Mouse (Mus musculus): ENCODE data around the gene Fgf18. TPM values are rescaled to one million over a fixed set of nuclear protein-coding genes. Genes with fewer than 3 reads are reported as not detected.

The Fgf18 gene
- polyA plus RNA-seq, 2 experiments from 2014 or later = not detected

DNA sequence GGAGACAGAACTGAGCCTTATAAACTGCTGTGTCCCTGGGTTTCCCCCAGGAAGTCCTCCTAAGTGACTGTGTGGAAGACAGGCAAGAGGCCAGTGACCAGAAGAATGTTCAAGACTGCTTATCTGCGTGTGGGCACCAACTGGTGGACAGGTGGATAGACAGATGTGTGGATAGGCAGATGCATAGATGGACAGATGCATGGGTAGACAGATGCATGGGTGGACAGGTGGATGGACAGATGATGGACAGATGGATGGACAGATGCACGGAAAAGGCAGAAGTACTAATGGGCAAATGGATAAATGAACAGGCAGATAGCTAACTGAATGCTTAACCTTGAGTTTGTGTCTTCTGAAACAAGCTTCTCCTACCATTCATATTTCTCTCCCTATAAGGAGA lies 37.1 kb downstream of the Fgf18 start:
- no peak for ATAC-seq

DNA sequence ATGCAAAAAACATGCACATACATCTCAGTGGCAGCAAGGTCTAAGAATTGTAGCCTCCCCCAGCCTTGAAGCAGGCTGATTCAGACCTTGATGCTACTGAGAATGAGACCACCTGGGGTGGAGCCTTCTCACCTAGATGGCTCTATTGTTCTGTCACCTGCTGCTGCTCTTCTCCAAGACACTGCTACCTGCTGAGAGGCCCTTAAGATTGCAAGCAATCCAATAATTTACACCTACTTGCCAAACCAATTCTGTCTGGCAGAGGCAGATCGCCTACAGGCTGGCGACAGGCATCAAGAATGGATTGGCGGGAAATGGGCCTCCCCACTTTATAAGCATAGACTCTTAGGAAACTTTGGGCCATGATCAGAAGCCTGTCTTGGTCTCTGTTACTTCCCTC lies 39.7 kb downstream of the Fgf18 start:
- ATAC-seq = no peak

DNA sequence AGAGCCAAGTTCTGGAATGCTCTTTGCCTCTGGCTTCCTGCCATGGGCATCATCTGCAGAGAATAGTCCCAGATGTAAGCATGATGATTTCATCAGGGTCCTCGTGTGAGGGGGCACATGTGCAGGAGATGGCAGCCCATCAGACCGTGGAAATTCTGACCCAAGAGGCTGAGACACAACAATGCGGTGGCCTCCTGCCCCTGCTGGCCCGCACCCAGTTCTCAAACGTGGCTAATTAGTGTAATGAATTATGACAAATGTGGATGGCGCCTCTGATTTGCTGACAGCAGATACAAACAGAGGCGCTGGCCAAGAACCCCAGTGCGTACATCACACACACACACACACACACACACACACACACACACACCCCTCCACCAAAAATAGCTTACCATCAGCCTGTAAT lies 42.3 kb downstream of the Fgf18 start:
- no peak for ATAC-seq

DNA sequence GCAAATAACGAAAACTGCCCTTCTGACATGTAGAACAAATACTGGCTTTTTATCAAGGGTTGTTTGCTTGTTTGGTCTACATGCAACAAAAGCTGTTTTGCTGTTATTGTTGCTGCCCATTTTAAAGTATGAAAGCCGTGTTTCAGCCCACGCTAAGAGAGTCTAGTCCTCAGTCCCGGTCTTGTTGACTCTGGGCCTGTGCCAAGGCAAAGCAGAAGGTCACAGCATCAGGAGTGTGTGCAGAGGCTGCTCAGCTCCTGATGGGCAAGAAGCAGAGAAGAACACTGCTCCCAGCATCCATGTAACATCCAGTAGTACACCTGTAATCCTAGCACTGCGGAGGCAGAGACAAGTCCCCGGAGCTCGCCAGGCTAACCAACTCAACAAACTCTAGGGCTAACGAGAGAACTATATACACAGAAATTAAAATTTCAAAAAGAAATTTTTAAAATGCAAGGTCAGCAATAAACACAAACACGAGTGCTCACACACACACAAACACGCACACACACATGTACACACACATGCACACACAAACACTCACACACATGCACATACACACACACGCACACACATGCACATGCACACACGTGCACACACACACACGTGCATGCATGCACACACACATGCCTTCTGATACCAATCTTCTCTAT lies 43.8 kb downstream of the Fgf18 start:
- no peak for ATAC-seq

DNA sequence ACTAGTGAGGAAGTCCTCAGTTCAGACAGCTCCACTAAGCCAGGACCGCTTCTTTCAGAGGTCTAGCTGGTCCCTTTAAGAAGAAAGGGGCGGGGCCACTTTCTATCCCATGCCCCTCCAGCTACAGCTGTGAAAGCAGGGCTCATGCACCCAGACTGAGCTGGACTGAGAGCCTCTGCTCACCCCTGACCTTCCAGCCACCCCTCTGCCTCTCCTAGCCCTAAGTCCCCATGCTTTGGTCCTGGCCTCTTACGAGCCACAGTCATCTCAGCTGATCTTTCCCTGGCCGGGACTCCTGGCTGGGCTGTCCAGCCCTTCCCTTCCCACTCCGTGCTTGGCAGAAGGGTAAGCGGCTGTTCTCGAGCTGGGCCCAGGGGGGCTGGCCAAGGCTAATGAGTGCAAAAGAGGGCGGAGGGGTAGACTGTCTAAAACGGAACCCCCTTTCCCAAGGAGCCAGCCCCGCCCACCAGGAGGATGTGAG lies 47.1 kb downstream of the Fgf18 start:
- no peak for ATAC-seq

DNA sequence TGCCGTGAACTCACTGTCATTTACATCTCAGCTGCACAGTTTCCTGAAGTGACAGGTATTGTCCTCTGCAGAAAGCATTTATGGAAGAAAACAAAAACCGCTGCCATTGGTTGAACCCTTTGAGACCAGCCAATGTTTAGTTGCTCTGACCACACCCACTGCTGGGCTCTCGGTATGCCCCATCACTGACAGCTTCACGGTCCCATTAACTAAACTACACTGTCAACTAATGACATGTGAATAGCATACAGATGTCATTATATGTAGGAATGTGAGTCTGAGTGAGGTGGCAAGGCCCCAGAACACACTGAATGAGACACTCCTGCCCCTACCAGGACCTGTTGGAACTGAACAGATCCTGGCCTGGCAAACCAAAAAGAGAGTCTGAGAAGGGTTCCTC lies 47.8 kb downstream of the Fgf18 start:
- ATAC-seq = no peak

DNA sequence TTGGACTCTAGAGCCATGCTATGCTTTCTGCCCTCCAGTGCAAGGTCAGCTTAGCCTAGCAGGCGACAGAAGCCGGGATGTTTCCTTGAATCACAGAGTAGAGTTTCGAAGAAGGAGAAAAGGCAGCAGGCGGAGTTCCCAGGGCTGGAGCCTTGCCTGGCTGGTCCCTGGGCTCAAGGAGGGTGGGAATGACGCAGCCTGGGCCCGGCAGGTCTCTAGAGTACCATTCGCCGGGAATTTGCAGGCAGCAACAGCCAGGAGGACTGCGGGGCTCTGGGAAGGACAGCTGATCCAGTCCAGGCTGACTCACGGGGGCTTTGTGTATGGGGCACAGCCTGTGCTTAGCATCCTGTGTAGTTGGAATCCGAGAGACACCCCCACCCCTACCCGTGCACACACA lies 48.8 kb downstream of the Fgf18 start:
- ATAC-seq = no peak

DNA sequence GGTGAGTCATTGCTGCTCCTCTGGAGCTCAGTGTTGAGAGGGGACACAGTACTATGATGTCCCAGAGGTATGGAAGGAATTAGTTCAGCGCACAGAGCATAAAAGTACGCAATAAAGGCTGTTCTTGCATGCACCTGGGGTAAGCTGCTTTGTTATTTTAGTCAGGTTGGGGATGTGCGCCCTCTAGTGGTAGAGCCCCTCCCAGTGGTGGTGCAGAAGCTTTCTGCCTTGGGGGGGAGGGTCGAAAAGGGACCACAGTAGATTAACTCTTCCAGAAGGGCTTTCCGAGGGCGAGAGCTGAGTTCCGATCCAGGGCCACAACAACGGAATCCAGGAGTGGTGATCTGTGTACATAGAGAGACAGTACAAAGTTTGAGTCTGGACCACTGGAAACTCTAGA lies 49.3 kb downstream of the Fgf18 start:
- no peak for ATAC-seq

DNA sequence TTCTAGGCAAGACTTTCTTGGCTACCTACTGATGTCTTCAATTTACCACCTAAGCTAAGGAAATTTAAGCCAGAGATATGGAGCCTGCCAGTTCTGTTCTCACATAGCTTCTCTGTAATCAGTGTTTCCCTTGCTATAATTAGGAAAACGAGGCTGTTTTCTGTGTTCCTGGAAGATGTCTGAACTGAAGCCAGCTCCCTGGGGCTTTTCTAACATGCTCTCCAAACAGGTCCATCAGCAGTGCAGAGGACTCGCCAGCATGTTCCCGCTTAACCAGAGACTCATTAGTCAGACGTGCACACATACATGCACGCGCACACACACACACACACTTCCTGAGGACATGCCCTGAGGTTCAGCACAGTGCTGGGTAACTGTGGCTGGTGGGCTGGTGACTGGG lies 57.3 kb downstream of the Fgf18 start:
- ATAC-seq = no peak

DNA sequence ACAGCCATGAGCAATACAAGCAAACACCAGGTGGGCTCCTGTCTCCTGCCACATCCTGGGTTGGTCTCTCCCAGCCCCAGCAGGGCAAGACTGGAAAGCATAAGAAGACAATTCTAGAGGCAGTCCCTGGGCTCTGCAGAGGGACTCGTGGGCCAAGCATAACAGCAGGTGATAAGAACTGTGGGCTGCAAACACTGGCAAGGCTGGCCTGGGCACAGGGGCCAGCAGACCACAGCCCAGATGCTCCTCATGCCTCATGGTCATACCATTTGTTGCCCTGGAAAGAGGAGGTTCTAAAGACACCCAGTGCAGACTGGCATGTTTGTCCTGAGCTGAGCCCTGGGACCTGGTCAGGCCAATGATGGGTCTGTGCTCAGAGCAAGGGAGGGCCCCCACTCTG lies 59.0 kb downstream of the Fgf18 start:
- no peak for ATAC-seq

DNA sequence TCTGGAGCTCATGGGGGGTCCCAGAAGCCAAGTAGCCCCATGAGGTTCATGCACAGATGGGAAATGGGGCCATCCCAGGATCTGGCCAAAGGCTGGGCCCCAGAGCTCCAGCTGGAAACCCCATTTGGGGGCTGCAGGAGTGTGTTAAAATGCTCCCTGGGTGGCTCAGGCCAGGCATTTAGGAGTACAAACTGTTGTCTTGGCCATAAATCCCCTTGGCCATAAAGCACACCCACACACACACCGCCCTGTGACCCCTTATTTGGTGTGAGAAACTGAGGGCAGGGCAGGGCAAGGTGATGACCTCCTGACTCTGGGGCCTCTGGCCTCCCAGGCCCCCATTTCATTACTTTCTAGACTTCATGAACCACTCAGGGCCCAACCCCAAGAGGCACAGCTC lies 61.2 kb downstream of the Fgf18 start:
- ATAC-seq = no peak

DNA sequence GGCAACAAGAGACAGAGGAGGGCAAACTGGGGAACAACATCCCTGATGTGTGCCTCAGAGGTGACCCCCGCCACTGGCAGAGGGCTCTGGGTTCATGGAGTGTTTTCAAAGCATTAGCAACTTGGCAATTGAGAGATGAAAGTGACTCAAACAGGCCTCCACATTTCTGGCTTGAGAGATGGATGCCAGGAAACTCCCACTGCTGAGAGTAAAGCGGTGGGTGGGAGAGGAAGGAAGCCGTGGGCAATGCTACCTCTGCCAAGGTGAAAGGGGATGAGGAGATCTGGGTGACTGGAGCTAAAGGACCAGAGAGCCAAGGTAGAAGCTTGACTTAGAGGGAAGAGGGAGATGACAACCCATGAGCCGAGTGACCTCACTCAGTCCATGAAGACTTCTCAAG lies 61.7 kb downstream of the Fgf18 start:
- ATAC-seq = no peak

DNA sequence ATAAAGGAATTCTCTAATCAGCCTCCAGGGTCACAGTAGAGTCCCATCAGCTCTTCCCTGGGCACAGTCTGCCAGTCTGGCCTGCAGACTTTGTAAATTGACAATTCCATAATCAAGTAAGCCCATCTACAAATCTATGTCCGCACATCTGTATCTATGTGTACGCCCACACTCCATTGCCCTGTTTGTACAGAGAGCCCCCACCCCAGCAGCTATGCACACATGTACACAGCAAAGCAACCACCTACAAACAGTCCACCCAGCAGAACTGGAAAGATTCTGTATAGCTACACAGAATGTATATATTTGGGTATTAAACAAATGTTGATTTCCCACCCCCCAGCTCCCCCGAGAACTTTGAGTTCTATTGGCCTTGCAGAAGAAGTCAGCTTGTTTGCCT lies 62.1 kb downstream of the Fgf18 start:
- ATAC-seq = no peak

DNA sequence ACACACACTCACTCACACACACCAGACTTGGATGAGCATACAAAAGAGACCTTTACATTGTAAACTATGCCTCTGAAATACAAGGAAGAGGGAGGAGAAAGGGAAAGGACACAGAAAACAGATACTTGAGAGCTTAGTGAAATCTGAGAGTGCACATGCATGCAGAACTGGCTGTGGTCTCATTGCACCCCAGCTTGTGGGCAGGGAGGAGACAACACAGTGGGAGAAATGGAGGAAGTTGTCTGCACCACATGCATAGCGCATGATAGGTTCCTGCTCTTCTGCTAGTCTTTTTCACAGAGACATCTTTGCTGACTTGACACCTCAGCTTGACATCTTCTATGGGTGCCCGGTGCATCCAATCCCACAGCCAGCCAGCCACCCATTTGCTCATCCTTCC lies 63.2 kb downstream of the Fgf18 start:
- no peak for ATAC-seq

DNA sequence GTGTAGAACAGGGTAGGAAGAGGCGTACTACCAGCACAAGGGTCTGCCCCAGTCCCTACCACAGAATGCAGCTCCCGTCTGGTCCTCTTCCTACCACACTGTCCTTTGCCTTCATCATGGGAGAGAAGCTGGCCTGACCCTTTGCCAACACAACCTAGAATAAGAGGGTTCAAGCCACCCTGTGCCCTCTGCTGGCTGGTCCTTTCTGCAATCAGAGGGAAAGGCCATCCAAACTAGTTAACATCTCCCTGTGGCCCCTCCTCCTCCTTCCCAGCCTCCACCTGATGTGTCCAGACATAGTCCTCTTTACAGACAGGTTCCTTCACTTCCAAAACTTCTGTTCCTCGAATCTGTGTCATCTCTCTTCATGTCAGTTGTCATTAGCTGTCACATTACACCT lies 66.0 kb downstream of the Fgf18 start:
- ATAC-seq = no peak

DNA sequence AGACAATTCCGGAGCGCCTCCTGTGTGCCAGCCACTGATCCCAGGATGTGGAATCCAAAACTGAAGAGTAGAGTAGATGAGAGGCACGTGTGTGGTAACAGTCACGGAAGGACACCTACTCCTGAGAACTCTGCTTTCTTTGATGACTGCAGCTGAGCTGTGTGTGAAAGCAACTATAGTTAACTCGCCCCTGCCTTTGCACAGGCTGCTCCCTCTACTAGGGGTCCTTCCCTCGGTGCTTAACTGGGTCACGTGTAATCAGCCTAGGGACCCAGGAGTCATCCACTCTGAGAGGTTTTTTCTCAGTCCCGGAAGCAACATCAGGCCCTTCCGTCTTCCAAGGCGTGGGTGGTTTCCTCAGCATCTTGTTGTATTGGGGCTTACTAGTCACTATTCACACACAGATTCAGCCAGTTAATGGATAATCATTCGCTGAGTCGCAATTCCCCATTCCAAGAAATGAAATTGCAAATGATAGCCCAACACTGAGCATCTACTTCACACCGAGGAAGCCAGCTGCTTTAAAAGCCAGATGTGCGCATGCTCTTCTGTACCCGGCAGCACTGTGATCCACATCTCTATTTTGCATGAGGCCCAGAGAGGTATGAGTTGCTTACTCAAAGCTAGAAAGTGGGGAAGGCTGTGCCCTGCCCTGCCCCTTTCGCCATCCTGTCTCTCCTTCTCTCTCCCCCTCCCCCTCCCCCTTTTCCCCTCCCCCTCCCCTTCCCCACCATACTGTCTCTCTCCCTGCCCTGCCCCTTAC lies 67.0 kb downstream of the Fgf18 start:
- ATAC-seq = no peak

DNA sequence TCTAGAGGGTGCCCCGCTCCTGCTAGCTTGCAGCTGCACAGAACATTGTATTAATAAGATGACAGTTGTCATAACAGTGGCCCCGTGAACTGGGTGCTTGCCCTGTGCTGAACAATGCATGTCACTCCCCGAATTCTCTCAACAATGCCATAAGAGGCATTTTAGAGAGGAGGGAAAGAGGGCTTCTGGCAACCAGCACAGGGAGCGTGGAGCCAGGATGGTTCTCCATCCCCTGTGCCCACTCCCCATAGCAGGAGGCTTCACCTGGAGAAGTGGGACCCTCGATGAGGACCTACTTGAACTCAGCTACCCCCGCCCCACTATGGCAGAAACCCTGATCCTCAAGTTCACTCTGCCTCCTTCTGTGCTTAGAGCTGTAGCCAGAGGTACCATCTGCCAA lies 67.8 kb downstream of the Fgf18 start:
- no peak for ATAC-seq

DNA sequence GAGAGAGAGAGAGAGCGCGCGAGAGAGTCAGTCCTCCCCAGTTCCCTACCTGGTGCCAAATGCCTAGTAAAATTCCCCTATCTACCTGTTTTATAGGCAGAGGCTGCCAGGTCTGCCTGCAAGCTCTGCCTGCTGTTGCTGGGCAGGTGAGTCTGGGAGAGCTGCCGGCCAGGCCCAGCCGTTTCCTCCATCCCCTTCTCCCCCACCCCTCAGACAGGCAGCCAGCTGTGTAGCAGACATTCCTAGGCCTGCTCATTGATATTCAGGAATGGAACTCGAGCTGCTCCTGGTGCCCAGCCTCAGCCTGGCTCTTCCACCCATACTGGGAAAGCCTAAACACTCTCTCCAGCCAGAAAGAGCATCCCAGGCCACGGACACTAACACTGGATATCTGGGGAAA lies 69.2 kb downstream of the Fgf18 start:
- no peak for ATAC-seq

DNA sequence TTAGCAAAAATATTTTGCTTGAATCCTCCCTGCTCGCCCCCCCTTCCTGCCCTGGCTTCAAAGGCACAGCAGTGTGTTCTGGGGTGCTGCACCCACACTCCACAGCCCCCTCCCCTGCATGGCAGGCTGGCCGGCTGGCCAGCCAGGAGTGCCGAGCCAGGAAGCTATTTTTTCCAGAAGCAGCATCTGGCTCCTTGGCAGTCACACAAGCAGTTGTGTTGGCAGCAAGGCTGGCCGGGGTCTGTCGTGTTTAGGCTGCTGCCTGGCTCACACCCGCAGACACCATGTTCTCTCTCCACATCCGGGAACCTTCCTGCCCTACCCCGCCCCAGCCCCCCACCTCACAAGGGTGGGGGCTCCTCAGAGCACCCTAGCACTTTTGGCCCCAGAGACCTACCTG lies 71.9 kb downstream of the Fgf18 start:
- ATAC-seq = no peak

DNA sequence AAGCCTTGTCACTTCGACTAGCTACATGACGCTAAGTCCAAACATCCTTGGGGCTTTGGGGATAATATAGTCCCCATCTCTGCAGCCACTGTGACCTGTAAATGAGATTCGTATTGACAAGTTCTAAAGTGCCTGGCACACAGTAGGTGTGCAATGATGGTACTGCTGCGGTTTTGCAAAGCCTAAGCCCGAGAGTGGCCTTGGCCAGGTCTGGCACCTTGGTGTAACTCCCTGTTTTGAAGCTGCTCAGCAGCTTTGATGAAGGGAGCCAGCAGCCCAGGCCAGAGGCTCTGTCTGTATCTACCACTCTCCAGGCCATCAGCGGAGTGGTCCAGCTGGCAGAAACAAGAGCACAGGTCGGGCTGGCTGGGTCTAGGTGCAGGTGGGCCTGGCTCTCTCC lies 72.7 kb downstream of the Fgf18 start:
- ATAC-seq = no peak

DNA sequence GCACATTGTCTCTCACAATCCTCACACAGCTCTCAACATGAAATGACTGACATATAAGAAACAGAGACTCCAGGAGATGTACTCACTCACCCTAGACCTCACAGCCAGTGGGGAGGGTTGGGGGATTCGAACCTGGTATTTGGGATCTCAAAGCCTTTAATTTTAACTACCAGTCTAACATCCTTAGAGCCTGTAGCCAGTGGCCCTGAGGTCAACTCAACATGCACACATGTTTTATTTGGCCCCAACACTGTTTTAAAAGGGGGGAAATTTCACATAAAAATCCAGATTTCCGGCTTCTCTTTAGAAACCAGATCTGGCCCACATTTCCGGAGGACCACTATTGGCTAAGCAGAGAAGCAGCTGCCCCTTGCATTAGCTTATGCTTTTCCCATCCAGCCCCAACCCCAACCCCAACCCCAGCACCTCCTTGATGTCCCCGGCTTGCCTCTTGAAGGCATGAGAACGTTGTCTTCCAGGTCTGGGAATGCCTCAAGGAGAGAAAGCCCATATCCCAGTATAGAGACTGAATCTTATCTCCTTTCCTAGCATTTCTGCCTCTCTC lies 75.8 kb downstream of the Fgf18 start:
- no peak for ATAC-seq

DNA sequence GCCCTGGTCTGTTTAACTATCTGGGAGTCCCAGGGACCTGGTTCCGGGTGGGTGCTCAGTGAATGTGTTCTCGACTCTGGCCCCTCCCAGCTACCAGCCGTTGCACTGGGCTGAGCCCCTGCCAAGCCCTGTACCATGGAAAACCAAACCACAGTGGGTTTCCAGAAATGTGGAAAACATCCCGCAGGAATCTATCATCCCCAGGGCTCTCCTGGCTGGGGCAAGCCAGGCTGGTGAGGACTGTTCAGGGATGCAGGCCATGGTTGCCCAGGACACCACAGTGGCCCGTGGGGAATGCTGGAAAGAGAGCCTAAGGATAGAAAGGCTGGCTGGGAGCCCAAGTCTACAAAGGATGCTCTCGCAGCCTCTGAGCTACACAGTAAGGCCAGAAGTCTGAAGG lies 76.7 kb downstream of the Fgf18 start:
- no peak for ATAC-seq
